Mouse (Mus musculus) kidney, embryonic 14.5 days (tissue): ENCODE measurements around the gene Prnp. TPM values are rescaled to one million over a fixed set of nuclear protein-coding genes. Genes with fewer than 3 reads are reported as not detected.
A peak's percentile ranks its signal among the peaks of the same experiment; 100 is the strongest.

Source experiments
- ATAC-seq: fragments of 200-750 bp; cut with Nextera tagmentation; 2 replicates; pipeline ENCODE4 v1.8.0; 2017; ENCODE audit warnings: moderate number of reproducible peaks, mild to moderate bottlenecking, moderate TSS enrichment, moderate library complexity; ENCODE audit not compliant: low FRiP score, low TSS enrichment
- H3K27ac ChIP-seq: fragments of 300-500 bp; sonication (generic); 2 replicates; pipeline ENCODE4 v1.5.1; 2014; ENCODE audit warnings: low read depth, mild to moderate bottlenecking, low read length, moderate library complexity, mixed read lengths
- H3K27me3 ChIP-seq: fragments of 300-500 bp; sonication (generic); 2 replicates; pipeline ENCODE4 v1.6.1; 2014; ENCODE audit warnings: mild to moderate bottlenecking, low read length; ENCODE audit not compliant: control insufficient read depth, insufficient read depth
- H3K36me3 ChIP-seq: fragments of 300-500 bp; sonication (generic); 2 replicates; pipeline ENCODE4 v1.6.1; 2014; ENCODE audit warnings: low read length, mixed read lengths; ENCODE audit not compliant: control insufficient read depth, insufficient read depth
- H3K4me1 ChIP-seq: fragments of 300-500 bp; sonication (generic); 2 replicates; pipeline ENCODE4 v1.6.1; 2014; ENCODE audit warnings: low read length, mixed read lengths; ENCODE audit not compliant: control insufficient read depth, insufficient read depth
- H3K4me2 ChIP-seq: fragments of 300-500 bp; sonication (generic); replicated peaks from 2 replicates; pipeline ENCODE4 v1.6.1; 2014; ENCODE audit warnings: low read depth, mild to moderate bottlenecking, low read length
- H3K4me3 ChIP-seq: fragments of 300-500 bp; sonication (generic); 2 replicates; pipeline ENCODE4 v1.5.1; 2014; ENCODE audit warnings: mild to moderate bottlenecking, low read length
- H3K9ac ChIP-seq: fragments of 300-500 bp; sonication (generic); 2 replicates; pipeline ENCODE4 v1.6.1; 2014; ENCODE audit warnings: low read depth, mild to moderate bottlenecking, low read length, moderate library complexity
- H3K9me3 ChIP-seq: fragments of 300-500 bp; sonication (generic); 2 replicates; pipeline ENCODE4 v1.6.1; 2016; ENCODE audit warnings: low read length; ENCODE audit not compliant: control insufficient read depth
- WGBS: fragments of 180-500 bp; shearing (Covaris S2); extraction: QIAGEN DNeasy Blood & Tissue Kit; methylation state at CpG from one replicate; pipeline ENCODE4 v1.1.7; 2014; 5-methylcytosine and 5-hydroxymethylcytosine counted together
- polyA plus RNA-seq: library from polyadenylated mRNA; unstranded; fragments of >200 nt; fragmentation: Nextera tagmentation; extraction: Ambion mirVana; gene quantifications from 2 replicates; pipeline ENCODE4 v1.2.1, GENCODE M21; 2014

The Prnp gene
- 23.1 and 23.9 TPM in 2 replicates for polyA plus RNA-seq

DNA sequence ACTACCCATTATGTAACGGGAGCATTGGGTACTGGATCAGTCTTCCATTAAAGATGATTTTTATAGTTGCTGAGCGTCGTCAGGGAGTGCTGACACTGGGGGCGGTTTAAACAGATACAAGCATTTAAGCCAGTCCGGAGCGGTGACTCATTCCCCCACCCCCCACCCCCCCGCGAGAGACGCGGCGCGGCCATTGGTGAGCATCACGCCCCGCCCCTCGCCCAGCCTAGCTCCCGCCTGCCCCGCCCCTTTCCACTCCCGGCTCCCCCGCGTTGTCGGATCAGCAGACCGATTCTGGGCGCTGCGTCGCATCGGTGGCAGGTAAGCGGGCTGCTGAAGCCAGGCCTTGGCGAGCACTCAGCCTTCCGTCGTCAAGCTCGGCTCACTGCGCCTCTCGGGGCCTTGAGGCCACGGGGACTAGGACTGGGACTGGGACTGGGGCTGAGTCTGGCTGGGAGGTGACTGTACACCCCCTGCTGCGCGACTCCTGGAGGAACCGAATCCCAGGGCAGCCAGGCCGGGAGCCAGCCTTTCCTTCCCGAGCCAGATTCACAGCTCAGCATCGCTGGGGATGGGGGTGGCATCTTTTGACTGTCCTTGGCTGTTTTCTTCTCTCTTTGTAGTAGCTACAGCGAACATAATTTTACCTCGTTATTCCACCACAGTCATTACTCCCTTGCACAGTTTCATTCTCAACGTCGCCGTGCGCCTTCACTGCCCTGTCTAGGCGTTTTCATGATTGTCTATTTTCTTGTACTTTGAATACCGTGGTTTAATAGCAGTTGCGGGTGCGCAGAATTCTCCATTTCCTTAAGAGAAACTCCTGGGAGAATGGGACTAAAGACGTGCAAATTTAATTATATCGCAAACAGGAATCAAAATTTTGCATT is at the start of gene Prnp, which contains the start of gene Prn:
Gene Prnp (plus strand): TSS at position 246 of the 890 bp plus-strand sequence.
Gene Prn (plus strand): TSS at position 275 of the 890 bp plus-strand sequence.
- H3K9me3 ChIP-seq, result no peaks in the 10 kb centered on the region
- no peaks in the 10 kb centered on the region for H3K4me1 ChIP-seq
- H3K27me3 ChIP-seq, result no peaks in the 10 kb centered on the region
- WGBS, result 4% methylated on average over 52 of the region's 52 CpGs
- H3K4me2 ChIP-seq, result peak within 1 kb of the TSS; percentile 76
- ATAC-seq, result peak; percentile 90
- no peaks in the 10 kb centered on the region for H3K36me3 ChIP-seq
- peak within 1 kb of the TSS; percentile 69 for H3K9ac ChIP-seq
- no peak within 1 kb of the TSS for H3K27ac ChIP-seq
- peak within 1 kb of the TSS; percentile 64 for H3K4me3 ChIP-seq

DNA sequence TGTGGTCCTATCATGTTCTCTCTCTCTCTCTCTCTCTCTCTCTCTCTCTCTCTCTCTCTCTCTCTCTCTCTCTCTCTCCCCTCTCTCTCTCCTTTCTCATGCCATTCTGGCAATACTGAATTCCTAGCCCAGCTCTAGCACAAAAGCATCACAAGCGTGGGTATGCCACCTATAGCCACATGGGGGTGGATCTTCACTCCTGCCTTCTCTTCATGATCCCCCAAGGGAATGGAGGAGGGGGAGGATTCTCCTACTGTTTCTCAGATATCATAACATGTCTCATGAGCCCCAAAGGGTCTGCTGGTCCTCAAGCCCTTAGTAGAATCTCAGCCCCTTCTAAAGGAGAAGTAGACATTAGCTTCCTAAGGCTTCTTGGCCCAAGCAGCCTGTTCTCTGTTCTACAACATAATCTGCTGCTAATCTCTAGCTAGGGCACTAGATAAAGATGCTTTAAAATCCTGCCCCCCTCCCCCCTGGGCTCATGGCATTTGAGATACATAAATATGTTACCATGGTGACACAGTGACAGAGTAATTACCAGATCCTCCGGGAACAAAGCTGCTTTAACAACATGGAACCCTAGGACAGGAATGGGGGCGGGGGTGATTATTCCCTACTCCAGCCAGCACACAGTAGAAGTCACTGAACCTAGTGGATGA is 47.0 kb upstream of the Prnp start:
- no peaks in the 10 kb centered on the region for H3K9me3 ChIP-seq
- H3K36me3 ChIP-seq, result no peaks in the 10 kb centered on the region
- H3K4me2 ChIP-seq, result no peak overlapping the region
- no peak overlapping the region for H3K27ac ChIP-seq
- WGBS, result 61% methylated on average over 3 of the region's 3 CpGs
- no peak for ATAC-seq
- no peak overlapping the region for H3K4me3 ChIP-seq
- no peak overlapping the region for H3K9ac ChIP-seq
- no peaks in the 10 kb centered on the region for H3K27me3 ChIP-seq
- H3K4me1 ChIP-seq, result no peaks in the 10 kb centered on the region

DNA sequence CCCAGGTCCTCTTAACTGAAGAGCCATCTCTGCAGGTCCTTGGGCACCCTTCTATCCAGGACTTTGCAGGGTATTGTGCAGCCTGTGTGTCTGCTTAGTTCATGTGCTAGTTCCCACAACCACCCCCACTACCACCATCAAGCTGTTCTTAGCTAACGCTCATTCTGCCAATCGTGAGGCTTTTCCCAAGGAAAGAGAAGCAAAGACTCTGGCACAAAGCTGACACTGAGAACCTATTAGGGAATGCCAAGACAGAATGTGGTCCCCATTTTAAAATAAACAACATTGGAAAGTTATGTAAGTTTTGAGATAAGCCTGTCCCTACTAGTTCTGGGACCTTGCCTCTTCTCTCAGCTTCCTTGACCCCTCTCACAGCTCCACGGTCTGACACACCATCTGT is 46.3 kb upstream of the Prnp start:
- Histone ChIP-seq H3K27me3 (no peaks in the 10 kb centered on the region), H3K9me3 (no peaks in the 10 kb centered on the region), H3K36me3 (no peaks in the 10 kb centered on the region), H3K27ac (no peak overlapping the region), H3K4me1 (no peaks in the 10 kb centered on the region), H3K4me2 (no peak overlapping the region), H3K4me3 (no peak overlapping the region), H3K9ac (no peak overlapping the region)
- 83% methylated on average over 3 of the region's 3 CpGs for WGBS
- no peak for ATAC-seq

DNA sequence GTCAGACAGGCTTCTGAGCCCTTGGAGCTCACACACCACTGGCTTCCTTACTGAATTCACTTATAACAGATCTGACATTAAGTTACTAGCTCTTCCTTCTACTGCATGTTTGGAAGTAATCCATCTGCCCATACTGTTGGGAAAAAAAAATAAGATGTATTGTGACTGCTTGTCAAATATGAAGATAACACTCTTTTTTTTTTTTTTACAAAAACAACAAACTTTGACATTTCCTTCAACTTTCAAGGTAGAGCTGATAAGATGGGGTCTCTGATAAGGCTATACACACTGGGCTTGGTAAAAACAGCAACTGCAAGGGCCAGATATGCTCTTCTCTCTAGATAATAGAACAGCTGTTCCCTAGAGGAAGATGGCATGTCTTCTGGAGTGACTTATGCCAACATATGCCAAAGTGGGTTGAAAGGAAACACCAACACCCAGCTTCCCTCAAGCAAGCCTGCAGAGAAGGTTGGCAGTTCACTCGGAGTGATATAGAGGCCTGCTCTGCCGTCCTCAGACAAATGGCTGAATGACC is 45.4 kb upstream of the Prnp start:
- H3K4me3 ChIP-seq, result no peak overlapping the region
- no peaks in the 10 kb centered on the region for H3K4me1 ChIP-seq
- no peak overlapping the region for H3K9ac ChIP-seq
- no peak overlapping the region for H3K27ac ChIP-seq
- no peaks in the 10 kb centered on the region for H3K27me3 ChIP-seq
- WGBS, result 79% methylated on average over 2 of the region's 2 CpGs
- no peak overlapping the region for H3K4me2 ChIP-seq
- no peak for ATAC-seq
- H3K9me3 ChIP-seq, result no peaks in the 10 kb centered on the region
- H3K36me3 ChIP-seq, result no peaks in the 10 kb centered on the region

DNA sequence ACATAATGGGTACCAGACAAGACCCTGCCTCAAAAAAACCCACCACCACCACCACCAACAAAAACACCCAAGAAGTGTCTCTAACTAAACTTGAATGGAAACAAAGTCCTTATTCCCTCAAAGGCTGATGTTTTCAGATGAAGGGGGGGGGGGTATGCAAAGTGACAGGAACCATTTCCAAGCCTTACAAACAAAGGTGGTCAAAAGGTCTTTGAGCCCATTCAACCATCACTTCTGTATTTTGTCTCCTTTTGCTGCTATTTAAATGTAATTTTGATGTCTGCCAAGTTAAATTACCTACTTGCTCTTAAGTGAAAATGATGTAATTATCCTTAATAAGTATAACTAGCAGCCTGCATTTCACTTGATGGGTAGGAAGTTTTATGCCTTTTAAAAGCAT is 43.1 kb upstream of the Prnp start:
- no peak overlapping the region for H3K9ac ChIP-seq
- H3K4me3 ChIP-seq, result no peak overlapping the region
- no peaks in the 10 kb centered on the region for H3K9me3 ChIP-seq
- H3K36me3 ChIP-seq, result no peaks in the 10 kb centered on the region
- no peak overlapping the region for H3K27ac ChIP-seq
- no peak for ATAC-seq
- no peak overlapping the region for H3K4me2 ChIP-seq
- H3K27me3 ChIP-seq, result no peaks in the 10 kb centered on the region
- H3K4me1 ChIP-seq, result no peaks in the 10 kb centered on the region

DNA sequence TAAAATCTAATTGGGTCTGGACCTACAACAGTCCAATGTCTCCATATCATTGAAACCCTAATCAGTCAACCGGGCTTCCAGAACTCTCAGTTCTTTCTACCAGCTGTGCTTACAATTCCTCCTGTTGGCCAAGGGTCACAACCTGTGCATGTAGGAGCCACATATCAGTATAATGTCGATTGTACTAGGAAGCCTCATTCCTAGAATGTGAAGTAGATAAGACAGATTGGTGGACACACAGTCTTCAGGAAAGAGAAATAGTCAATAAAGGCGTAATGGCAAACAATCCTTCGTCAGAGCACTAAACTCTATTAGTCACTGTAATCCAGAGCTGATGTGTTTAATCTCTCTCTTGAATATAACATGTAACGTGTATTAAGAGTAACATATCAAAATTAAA is 40.7 kb upstream of the Prnp start:
- no peak for ATAC-seq
- H3K27me3 ChIP-seq, result no peaks in the 10 kb centered on the region
- WGBS, result 91% methylated on average over 5 of the region's 5 CpGs

DNA sequence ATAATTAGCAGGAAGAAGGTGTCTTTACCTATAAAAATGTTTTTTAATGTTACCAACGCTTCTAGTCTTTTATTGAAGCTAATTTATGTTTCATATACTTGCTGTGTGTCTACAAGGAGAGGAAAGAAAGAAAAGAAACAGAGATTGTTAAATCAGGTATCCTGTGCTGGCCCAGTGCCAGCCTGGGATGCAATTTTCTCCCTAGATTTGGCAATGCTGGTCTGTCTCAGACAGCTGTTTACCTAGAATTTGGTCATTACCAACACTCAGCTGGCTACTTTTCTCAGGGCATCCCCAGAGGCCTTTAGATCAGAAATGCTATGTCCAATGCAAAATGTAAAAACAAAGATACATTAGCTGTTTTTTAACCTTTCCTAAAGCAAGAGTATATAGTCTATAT is 36.4 kb upstream of the Prnp start:
- no peaks in the 10 kb centered on the region for H3K4me1 ChIP-seq
- H3K9ac ChIP-seq, result no peak overlapping the region
- no peaks in the 10 kb centered on the region for H3K27me3 ChIP-seq
- H3K36me3 ChIP-seq, result no peaks in the 10 kb centered on the region
- H3K4me3 ChIP-seq, result no peak overlapping the region
- H3K4me2 ChIP-seq, result no peak overlapping the region
- ATAC-seq, result no peak
- 65% methylated on average over 1 of the region's 1 CpGs for WGBS
- 0 out of 2 replicates have a peak, but pooled peaks cover 2% of the 10 kb centered on the region for H3K9me3 ChIP-seq
- no peak overlapping the region for H3K27ac ChIP-seq

More for the DNA sequence above, 40.7 kb upstream of the Prnp start:
- no peaks in the 10 kb centered on the region for H3K4me1 ChIP-seq
- H3K36me3 ChIP-seq, result no peaks in the 10 kb centered on the region
- H3K9ac ChIP-seq, result no peak overlapping the region
- H3K4me3 ChIP-seq, result no peak overlapping the region
- no peak overlapping the region for H3K4me2 ChIP-seq
- H3K27ac ChIP-seq, result no peak overlapping the region
- H3K9me3 ChIP-seq, result 0 out of 2 replicates have a peak, but pooled peaks cover 2% of the 10 kb centered on the region

DNA sequence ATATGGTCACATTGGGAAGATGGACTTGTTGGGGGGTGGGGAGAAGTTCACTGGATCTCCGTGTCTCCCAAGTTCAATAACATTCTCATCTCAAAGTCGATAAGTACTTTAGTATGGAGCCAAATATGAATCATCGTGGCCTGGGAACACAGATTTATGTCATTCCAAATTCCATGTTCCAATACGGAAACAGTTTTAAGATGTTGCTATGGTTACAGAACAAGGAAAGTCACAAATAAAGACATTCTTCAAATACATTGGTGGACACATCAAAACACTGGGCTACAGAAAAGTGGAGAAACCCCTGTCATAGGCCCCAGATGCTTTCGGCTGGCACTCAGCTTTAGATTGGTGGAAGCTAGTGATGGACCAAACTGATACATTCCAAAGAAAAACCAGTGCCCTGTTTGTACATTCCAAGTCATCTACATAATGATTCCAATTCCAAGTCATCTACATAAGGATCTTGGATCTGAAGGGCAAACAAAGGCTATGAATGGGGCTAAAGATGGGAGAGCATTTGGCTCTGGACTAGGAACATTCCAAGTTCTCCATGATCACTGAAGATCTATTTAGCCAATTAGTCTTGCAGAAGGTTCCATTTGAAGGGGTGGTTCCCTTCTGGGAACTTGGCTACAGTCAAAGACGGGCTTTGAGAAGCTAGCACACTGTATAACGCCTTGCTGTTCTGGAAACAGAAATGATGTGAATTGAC is 33.0 kb upstream of the Prnp start:
- no peaks in the 10 kb centered on the region for H3K4me1 ChIP-seq
- no peak overlapping the region for H3K27ac ChIP-seq
- H3K9me3 ChIP-seq, result 0 out of 2 replicates have a peak, but pooled peaks cover 2% of the 10 kb centered on the region
- 93% methylated on average over 7 of the region's 7 CpGs for WGBS
- H3K36me3 ChIP-seq, result no peaks in the 10 kb centered on the region
- no peak overlapping the region for H3K9ac ChIP-seq
- H3K4me3 ChIP-seq, result no peak overlapping the region
- no peak for ATAC-seq
- no peak overlapping the region for H3K4me2 ChIP-seq
- no peaks in the 10 kb centered on the region for H3K27me3 ChIP-seq
